9 mouse cellular contexts compared by ENCODE assay signal in genomic region chr13:63113881-63114301, GRCm38 (mm10).
DNase-seq lines count a peak whose midpoint lies in the region; ATAC-seq and TF ChIP-seq lines count a peak whose summit lies in the region.
"Had no signal": no experiment of that assay in that cellular context is flagged by ENCODE, and none has a peak within 500 bp of the region (broad histone marks: within the 10 kb centered on the region; RNA-seq: fewer than 3 reads in every experiment).

No protein-coding gene starts in this region.

- H3K27ac ChIP-seq in forebrain, embryonic 10.5 days: peak overlapping the region; percentile 60
- no peak overlapping the region for H3K27ac ChIP-seq in forebrain, embryonic 12.5 days
- H3K27ac ChIP-seq in liver, embryonic 13.5 days: no peak overlapping the region
- H3K27ac ChIP-seq in liver, embryonic 11.5 days (ENCODE audit: low read depth, low read length): no peak overlapping the region
- H3K27ac ChIP-seq in embryonic fibroblast, embryonic 13.5 days (ENCODE audit: insufficient read depth, low read length): peak overlapping the region; percentile 92
- no peak overlapping the region; the same call in 1 of the 2 replicates for H3K27ac ChIP-seq in left cerebral cortex, adult 2 months

- peaks cover 11% of the 10 kb centered on the region for H3K9me3 ChIP-seq in forebrain, embryonic 10.5 days
- H3K9me3 ChIP-seq in forebrain, embryonic 12.5 days: 0 out of 2 replicates have a peak, but pooled peaks cover 3% of the 10 kb centered on the region
- H3K9me3 ChIP-seq in liver, embryonic 13.5 days (replicated peaks): no peaks in the 10 kb centered on the region
- H3K9me3 ChIP-seq in liver, embryonic 11.5 days (ENCODE audit: control insufficient read depth, low read length): no peaks in the 10 kb centered on the region

- H3K4me1 ChIP-seq in forebrain, embryonic 10.5 days: peaks cover 40% of the 10 kb centered on the region
- H3K4me1 ChIP-seq in forebrain, embryonic 12.5 days: peaks cover 25% of the 10 kb centered on the region
- H3K4me1 ChIP-seq in liver, embryonic 13.5 days (replicated peaks): peaks cover 30% of the 10 kb centered on the region
- H3K4me1 ChIP-seq in liver, embryonic 11.5 days (replicated peaks; ENCODE audit: control insufficient read depth, insufficient read depth, low read length): peaks cover 8% of the 10 kb centered on the region; the same call in 1 of the 2 replicates
- H3K4me1 ChIP-seq in embryonic fibroblast, embryonic 13.5 days (ENCODE audit: control insufficient read depth, insufficient read depth, low read length): peaks cover 25% of the 10 kb centered on the region

- no peak for TF ChIP-seq CTCF in embryonic fibroblast, embryonic 13.5 days (IDR thresholded peaks at IDR 0.05; ENCODE audit: borderline replicate concordance, insufficient read depth, low read length)
- TF ChIP-seq CTCF in left cerebral cortex, adult 2 months (IDR thresholded peaks at IDR 0.05): no peak

- no peak for ATAC-seq in forebrain, embryonic 12.5 days (ENCODE audit: low FRiP score)
- no peak for ATAC-seq in liver, embryonic 13.5 days (ENCODE audit: low read depth)
- ATAC-seq in liver, embryonic 11.5 days (replicated peaks; ENCODE audit: low FRiP score): no peak

- DNase-seq in forebrain, embryonic 10.5 days (ENCODE audit: extremely low spot score, low spot score): peak; percentile 19
- DNase-seq in liver, embryonic 13.5 days: peak; percentile 13
- DNase-seq in liver, embryonic 11.5 days (ENCODE audit: low spot score): no peak
- DNase-seq in retina, embryonic 14.5 days (ENCODE audit: low spot score): peak; percentile 24
- DNase-seq in left cerebral cortex, adult 2 months (ENCODE audit: extremely low spot score in 1 of 2, low spot score in 2 of 2): no peak
- no peak for DNase-seq in yolk sac, embryonic 10.5 days (ENCODE audit: low spot score)
- DNase-seq: kidney, postnatal 4 days had no signal

- WGBS in forebrain, embryonic 10.5 days: 31% methylated on average over 4 of the region's 4 CpGs
- 26% methylated on average over 4 of the region's 4 CpGs for WGBS in forebrain, embryonic 12.5 days
- 15% methylated on average over 4 of the region's 4 CpGs for WGBS in liver, embryonic 13.5 days (ENCODE audit: insufficient replicate concordance)
- WGBS in liver, embryonic 11.5 days: 41% methylated on average over 4 of the region's 4 CpGs

- H3K27me3 ChIP-seq in forebrain, embryonic 10.5 days (ENCODE audit: poor library complexity, severe bottlenecking): peaks cover 57% of the 10 kb centered on the region
- H3K27me3 ChIP-seq in forebrain, embryonic 12.5 days: peaks cover 12% of the 10 kb centered on the region
- no peaks in the 10 kb centered on the region for H3K27me3 ChIP-seq in liver, embryonic 13.5 days
- no peaks in the 10 kb centered on the region for H3K27me3 ChIP-seq in liver, embryonic 11.5 days (replicated peaks; ENCODE audit: control insufficient read depth, insufficient read depth, low read length)

- intact Hi-C loops in left cerebral cortex, adult 2 months (cut with DNase I): no loop called here

- no peak overlapping the region for H3K4me3 ChIP-seq in forebrain, embryonic 10.5 days
- no peak overlapping the region for H3K4me3 ChIP-seq in forebrain, embryonic 12.5 days (replicated peaks)
- no peak overlapping the region for H3K4me3 ChIP-seq in liver, embryonic 13.5 days (replicated peaks)
- H3K4me3 ChIP-seq in liver, embryonic 11.5 days (ENCODE audit: low read depth, low read length): no peak overlapping the region
- no peak overlapping the region for H3K4me3 ChIP-seq in embryonic fibroblast, embryonic 13.5 days (ENCODE audit: insufficient read depth, low read length)
- no peak overlapping the region for H3K4me3 ChIP-seq in left cerebral cortex, adult 2 months

- H3K36me3 ChIP-seq in forebrain, embryonic 10.5 days (replicated peaks): no peaks in the 10 kb centered on the region
- no peaks in the 10 kb centered on the region for H3K36me3 ChIP-seq in forebrain, embryonic 12.5 days (replicated peaks)
- H3K36me3 ChIP-seq in liver, embryonic 13.5 days: no peaks in the 10 kb centered on the region
- H3K36me3 ChIP-seq in liver, embryonic 11.5 days (ENCODE audit: control insufficient read depth, insufficient read depth, low read length): no peaks in the 10 kb centered on the region

- no peak overlapping the region for H3K9ac ChIP-seq in forebrain, embryonic 12.5 days
- no peak overlapping the region for H3K9ac ChIP-seq in liver, embryonic 13.5 days
- H3K9ac ChIP-seq in liver, embryonic 11.5 days (ENCODE audit: low read depth, low read length): no peak overlapping the region

- TF ChIP-seq POLR2A in embryonic fibroblast, embryonic 13.5 days (IDR thresholded peaks at IDR 0.05; ENCODE audit: low read depth, low read length): no peak

- no peak overlapping the region for H3K4me2 ChIP-seq in forebrain, embryonic 12.5 days
- no peak overlapping the region for H3K4me2 ChIP-seq in liver, embryonic 13.5 days
- H3K4me2 ChIP-seq in liver, embryonic 11.5 days: no peak overlapping the region

Comparison
In these comparisons a context has a peak if more than half of its experiments do, and no peak if none do; other contexts are left out.
1. DNase-seq: peak in forebrain, embryonic 10.5 days (single experiment), liver, embryonic 13.5 days (single experiment) and retina, embryonic 14.5 days (single experiment); none in liver, embryonic 11.5 days (single experiment), left cerebral cortex, adult 2 months (0 of 2) and yolk sac, embryonic 10.5 days (single experiment).
2. H3K27ac ChIP-seq: peak in forebrain, embryonic 10.5 days (single experiment) and embryonic fibroblast, embryonic 13.5 days (single experiment); none in forebrain, embryonic 12.5 days (single experiment), liver, embryonic 13.5 days (single experiment), liver, embryonic 11.5 days (single experiment) and left cerebral cortex, adult 2 months (single experiment).